Mouse (Mus musculus) kidney, postnatal 10 days (tissue): ENCODE results near the gene Ppat.
"Not testable (repeated sequence)": the region's sequence is repeated elsewhere in the genome, so short reads cannot be mapped to it uniquely, and the experiment has no call there.

Experiments used
- DNase-seq: peaks from one replicate; pipeline ENCODE4 v3.0.0; 2021; ENCODE audit warnings: mixed read lengths

The Ppat gene

GRCm38 (mm10) chr5:76951106-76952027 is at the start of gene Ppat, which contains the start of gene Paics:
TSS of gene Ppat (minus strand) at chr5:76951578.
TSS of gene Paics (plus strand) at chr5:76951307.
- DNase-seq = peak; percentile 99

GRCm38 (mm10) chr5:76998416-76998815 is 47.0 kb upstream of the Ppat start:
- DNase-seq = peak; percentile 27

- no peak for DNase-seq
Measured at GRCm38 (mm10) chr5:76993174-76993814, 41.9 kb upstream of the Ppat start.

DNA sequence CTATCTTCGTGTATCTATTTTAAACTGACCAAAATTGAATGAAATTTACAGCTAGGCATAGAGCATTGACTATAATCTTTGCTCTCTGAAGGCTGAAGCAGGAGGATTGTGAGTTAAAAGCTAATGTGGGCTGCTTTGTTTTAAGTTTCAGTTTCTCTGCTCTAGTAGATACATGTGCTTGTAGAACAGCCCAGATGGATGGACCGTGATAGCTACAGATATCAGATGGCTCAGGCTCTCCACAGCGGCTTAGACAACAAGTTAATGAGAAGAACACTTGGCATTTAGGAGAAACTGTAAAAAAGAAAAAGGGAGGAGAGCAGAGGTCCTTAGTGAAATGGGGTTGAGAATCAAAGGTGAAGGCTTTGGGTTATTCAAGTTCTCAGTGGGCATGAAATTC is 39.4 kb upstream of the Ppat start:
- no peak for DNase-seq

- DNase-seq = no peak
Measured at GRCm38 (mm10) chr5:76984015-76984414, 32.6 kb upstream of the Ppat start.

GRCm38 (mm10) chr5:76975736-76976135 is 24.4 kb upstream of the Ppat start:
- peak; percentile 36 for DNase-seq

GRCm38 (mm10) chr5:76974554-76975285 is 23.3 kb upstream of the Ppat start, which contains the start of gene Srp72:
TSS of gene Srp72 (plus strand) at chr5:76974683.
- DNase-seq = peak; percentile 93

GRCm38 (mm10) chr5:76974207-76974553 is 22.8 kb upstream of the Ppat start:
- DNase-seq = no peak

DNA sequence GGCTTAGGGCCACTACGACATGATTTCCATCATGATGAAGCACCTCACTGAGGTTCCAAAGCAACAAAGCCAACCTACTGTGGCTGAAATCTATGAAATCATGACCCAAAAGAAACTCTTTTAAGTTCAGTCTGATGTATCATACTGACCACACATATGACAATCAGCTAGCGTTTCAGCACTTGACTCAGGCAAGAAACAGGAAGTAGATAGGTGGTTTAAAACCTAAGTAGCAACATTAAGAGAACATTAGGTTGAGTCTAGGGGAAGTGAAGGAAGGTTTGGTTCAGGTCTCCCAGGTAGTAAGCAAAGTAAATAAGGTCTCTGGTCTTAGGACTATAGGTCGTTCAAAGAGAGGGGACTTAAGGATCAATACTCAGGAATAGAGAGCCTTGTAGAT is 22.1 kb upstream of the Ppat start:
- DNase-seq = no peak

DNA sequence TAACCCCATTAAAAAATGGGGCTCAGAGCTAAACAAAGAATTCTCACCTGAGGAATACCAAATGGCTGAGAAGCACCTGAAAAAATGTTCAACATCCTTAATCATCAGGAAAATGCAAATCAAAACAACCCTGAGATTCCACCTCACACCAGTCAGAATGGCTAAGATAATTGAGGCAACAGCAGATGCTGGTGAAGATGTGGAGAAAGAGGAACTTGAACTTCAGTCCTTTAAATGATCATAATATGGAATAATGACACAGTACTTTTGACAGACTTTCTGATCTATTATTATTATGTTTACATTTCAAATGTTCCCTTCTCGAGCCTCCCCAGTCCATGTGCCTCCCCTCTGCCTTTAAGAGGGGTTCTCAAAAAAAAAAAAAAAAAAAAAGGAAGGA is 19.7 kb upstream of the Ppat start:
- DNase-seq = not testable (repeated sequence)

DNA sequence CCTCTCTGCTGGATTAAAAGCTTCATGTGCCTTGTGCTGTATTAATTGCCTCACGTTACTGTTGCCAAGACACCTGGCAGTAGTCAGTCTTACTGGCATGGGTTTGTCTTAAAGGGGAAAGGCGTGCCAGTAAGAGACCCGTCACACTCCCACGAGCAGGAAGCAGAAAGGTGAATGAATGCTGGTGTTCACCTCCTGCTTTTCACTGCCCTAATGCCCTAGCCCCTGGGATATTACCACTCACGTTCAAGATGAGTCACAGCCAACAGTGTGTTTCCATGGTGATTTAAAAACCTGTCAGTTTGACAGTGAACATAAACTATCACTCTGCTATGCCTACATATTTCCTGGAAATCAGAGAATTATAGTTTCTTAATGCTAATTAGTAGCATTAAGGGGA is 17.9 kb upstream of the Ppat start:
- no peak for DNase-seq

DNA sequence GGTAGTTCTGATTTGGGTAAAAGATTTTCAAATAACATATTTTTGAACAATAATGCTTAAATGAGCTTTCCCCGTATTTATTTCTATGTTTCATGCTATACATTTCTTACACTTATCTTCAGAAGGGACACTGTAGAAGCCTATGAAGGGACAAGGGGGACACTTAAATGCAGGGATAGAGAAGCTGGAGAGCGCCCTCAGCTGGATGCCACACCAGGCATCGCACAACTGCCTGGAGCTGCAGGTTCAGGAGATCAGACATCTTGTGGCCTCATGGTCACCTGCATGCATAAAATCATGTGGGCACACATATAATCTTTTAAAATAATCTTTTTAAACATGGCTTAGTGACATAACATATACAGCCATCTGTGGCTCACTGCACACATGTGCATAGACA is 13.3 kb upstream of the Ppat start:
- peak; percentile 28 for DNase-seq

GRCm38 (mm10) chr5:76962545-76962944 is 11.2 kb upstream of the Ppat start:
- DNase-seq = no peak

DNA sequence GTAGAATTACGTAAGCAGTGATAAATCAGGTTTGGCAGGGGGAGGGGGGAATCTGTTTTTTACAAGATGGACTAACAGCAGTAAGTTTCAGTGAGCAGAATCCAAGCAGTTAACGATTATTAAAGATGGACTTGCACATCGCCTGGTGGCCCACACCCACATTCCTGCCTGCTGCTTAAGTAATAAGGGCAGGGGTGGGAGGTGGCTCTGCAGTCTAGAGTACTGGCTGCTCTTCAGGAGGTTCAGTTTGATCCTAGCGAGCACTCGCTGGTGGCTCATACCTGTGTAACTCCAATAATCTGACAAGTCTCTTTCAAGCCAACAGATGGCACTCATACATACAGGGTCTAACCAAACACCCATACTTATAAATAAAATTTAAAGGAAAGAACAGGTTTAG is 8.2 kb upstream of the Ppat start:
- DNase-seq = peak; percentile 24

DNA sequence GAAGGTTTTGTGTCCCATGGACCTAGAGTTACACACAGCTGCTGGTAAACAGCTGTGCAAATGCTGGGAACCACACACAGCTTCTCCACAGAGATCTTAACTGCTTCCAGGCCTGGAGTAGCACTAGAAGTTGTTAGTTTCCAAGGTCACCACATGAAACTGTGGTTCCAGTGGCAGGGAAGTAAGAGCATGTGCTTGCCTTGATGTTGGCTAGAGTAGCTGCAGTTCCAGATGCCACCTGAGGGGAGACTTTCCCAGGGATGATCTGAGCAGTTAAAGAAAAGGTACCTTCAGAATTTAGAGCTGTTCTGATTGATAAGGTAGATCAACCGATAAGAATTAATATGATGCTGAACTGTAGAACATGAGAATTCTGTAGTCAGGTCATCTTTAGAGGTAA is 6.6 kb upstream of the Ppat start:
- no peak for DNase-seq

GRCm38 (mm10) chr5:76955474-76955873 is 4.1 kb upstream of the Ppat start:
- DNase-seq = no peak

DNA sequence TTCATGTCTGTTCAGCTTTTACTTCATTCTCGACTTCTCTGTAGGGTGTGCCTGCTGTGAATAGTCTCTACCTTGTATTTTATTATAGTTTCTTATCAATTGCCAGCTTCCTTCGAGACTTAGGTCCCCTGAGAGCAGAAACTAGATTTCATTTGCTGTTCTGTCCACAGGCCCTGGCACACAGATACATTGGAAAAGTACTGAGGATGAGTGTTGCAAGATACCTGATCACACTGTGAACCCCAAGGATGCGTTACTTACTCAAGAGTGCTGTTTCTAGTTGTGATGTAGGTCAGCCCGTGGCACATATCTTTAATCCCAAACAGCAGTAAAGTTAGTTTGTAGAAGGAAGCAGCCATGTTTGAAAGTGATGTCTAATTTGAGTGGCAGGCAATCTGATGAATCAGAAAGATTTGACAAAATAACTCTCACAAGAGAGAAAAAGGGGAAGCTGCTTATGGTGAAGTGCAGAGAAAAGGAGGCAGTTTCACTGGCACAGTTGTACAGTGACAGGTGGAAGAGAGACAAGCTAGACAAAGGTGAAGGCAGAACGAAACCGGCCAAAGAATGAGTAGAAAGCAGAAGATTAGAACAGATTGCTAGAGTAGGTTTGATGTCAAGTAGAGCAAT is 3.0 kb upstream of the Ppat start:
- DNase-seq = no peak

DNA sequence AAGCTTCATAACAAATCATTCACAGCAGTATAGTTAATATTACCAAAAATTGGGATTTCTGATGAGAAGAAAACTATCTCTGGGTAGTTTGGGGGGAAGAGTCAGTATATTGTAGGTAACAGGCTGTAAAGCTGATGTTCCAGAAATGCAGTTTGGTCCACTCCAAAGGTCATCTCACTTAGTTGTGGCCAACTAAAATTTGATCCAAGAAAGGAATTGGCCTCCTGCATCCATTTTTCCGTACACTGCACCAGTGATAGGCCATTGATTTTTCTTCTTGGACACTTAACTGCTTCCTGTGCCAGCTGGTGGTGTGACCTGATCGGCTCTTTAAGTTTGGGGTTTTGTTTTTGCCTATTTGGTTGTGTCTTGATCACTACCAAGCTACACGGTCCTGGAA is 2.4 kb upstream of the Ppat start:
- no peak for DNase-seq

DNA sequence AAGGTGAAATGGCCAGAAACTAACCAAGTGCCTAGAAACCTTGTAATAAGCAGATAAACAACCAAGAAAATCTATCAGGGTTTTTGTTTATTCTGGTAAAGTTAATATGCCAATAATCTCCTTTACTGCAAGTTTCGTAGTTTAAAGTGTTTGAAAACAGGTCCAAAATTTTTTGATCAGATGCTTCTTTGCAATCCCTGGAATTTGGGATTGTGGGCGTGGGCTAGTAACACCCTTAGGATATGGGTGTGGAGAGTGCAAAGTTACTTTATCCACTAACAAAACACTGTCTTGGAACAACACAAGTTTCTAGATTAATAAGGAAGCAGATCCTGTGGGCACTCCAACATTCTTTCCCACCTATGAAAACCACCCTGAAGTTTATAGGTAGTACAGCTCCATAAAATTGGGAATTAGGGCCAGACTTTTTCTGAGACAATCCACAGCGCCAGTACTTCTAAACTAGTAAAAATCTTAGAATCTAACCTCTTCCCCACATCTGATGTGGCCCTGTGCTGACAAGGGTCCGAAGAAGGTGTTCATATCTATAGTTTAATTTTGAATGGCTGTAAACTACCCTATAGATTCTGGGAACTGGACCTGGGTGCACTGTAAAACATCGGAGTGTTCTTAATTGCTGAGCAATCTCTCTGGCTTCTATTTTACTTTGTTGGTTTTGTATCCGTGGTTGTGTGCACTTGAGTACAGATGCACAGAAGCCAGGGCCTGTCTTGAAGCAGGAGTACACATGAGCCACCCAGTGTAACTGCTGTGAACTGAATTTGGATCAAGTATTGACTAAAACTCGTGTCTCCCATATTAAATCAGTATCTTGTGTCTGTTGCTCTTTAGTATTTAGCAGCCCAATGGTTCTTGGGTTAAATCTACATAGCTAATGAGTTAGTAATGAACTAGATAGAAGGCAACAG is 998 bp upstream of the Ppat start:
- DNase-seq = no peak

DNA sequence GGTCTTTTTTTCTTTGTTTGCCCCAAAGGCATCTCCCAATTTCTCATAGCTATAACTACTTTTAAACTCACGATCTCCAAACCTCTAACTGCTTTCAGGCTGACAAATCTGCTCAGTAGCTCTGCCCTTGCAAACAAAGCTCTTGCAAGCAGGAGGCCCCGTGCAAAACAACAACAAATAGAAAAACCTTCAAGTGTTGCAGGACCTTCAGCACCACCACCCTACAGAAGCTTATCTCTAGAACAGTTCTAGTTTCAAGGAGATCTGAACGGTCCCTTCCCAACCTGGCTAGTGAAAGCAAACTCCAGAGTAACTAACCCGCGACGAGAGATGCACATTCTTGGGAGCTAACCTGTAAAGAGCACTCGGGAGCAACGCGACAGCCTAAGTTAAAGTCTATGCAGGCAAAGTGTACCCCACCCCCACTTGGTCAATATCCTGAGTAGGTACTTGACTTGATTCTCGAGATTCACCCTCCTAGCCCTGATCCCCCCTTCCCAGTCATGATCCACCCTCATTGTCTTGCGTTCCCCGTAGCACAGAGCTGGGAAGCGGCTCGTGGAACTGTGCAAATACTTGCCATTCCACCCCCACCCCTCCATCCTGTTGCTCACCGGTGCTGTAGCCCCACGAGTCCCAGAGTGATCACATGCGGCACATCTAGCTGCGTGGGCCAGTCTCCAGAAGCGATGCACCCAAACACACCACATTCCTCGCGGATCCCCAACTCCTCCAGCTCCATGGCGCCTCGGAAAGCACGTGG is 854 bp downstream of the Ppat start:
- DNase-seq = no peak

GRCm38 (mm10) chr5:76947758-76948157 is 3.6 kb downstream of the Ppat start:
- no peak for DNase-seq
